Mouse (Mus musculus) left cerebral cortex, adult 2 months (tissue): ENCODE measurements around the gene Pin1rt1. TPM values are rescaled to one million over a fixed set of nuclear protein-coding genes. Genes with fewer than 3 reads are reported as not detected.

Experiments
- DNase-seq, 2 experiments: peaks; one replicate each; pipeline ENCODE4 v3.0.0; 2021 to 2022; ENCODE audit warnings: low spot score in 2 of 2, mixed read lengths in 1 of 2; ENCODE audit errors: extremely low spot score in 1 of 2
- H3K27ac ChIP-seq: fragments of 200-600 bp; 2 replicates; pipeline ENCODE4 v1.8.1; 2022
- H3K4me3 ChIP-seq: fragments of 200-600 bp; 2 replicates; pipeline ENCODE4 v1.8.1; 2022
- CTCF ChIP-seq: fragments of 200-600 bp; IDR thresholded peaks from 2 replicates; pipeline ENCODE4 v1.8.1; 2022; ENCODE audit warnings: antibody characterized with exemption, mild to moderate bottlenecking, moderate library complexity
- intact Hi-C: fragments of 180-260 bp; cut with DNase I; formaldehyde crosslinking; loops from one replicate; pipeline ENCODE4 v1.15.1; 2025
- total RNA-seq, 2 experiments: library from RNA; stranded (reverse); gene quantifications; 2 replicates each; pipeline ENCODE4 v1.2.3; 2021

Gene Pin1rt1
- total RNA-seq, 2 experiments from 2014 or later, result not detected

DNA sequence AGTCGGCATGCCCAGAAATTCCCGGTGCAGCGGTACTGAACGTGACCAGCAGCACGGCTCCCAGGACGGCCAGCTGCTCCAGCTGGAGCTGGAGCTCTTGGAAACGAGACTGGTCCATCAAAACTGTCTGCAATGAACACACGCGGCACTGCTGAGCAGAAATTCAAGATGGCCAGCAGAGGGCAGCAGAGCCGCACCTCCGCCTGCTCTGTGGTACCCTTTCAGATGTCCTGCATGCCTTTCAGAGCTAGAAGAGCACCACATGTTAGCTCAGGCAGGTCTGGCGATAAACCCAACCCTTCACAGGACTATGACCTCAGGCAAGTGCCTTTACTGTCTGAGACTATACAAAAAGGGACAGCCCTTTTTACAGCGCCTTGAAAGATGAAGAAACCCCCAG is 30.8 kb downstream of the Pin1rt1 start:
- peak; percentile 76 to 80 for DNase-seq
- TF ChIP-seq CTCF, result no peak; the same call in none of the 2 replicates
- no peak overlapping the region for H3K4me3 ChIP-seq
- intact Hi-C loops, result loop anchor here (2.0 to 10.0 kb wide), 3 partner anchors 57 to 549 kb away; partner anchors contain the start of gene Depdc7
- no peak overlapping the region for H3K27ac ChIP-seq

DNA sequence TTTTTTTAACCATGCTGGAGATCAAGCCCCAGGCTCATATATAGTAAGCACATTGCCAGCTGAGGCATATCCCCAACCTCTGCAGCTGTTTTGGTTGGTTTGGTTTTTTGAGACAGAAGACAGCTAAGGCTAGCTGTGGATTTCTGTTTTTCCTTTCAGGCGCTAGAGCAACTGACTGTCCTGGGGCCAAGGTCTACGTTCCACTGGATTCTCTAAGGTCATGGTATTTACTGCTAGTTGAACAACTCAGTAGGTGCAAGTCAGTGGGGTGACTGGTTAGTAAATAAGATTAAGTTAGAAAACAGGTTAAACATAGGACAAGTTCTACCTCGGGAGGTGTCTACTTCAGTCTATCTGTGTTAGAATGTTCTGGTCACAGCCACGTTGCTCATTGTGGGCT is 31.4 kb downstream of the Pin1rt1 start:
- intact Hi-C loops, result loop anchor here (2.0 to 10.0 kb wide), 4 partner anchors 58 to 550 kb away; partner anchors contain the start of gene Depdc7
- DNase-seq, result no peak
- H3K4me3 ChIP-seq, result no peak overlapping the region
- TF ChIP-seq CTCF, result no peak
- no peak overlapping the region for H3K27ac ChIP-seq

DNA sequence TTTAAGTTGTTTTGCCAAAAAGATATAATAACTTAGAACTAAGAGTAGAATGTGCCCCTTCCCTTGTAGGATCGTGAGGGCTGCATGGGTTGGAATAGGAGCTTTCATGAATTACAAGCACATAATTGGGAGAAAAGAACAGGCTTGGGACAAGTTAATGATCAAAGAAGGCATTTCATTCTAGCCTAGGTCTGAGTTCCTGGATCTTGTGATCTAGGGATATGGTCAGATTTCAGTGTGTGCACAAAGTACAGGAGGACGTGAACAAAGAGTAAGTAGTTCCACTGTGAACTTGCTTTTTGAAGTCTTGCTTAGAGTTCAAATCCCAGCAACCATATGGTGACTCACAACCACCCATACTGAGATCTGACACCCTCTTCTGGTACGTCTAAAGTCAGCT is 38.9 kb downstream of the Pin1rt1 start:
- Histone ChIP-seq H3K4me3 (no peak overlapping the region), H3K27ac (no peak overlapping the region)
- intact Hi-C loops, result no loop called here
- TF ChIP-seq CTCF, result no peak
- no peak for DNase-seq

DNA sequence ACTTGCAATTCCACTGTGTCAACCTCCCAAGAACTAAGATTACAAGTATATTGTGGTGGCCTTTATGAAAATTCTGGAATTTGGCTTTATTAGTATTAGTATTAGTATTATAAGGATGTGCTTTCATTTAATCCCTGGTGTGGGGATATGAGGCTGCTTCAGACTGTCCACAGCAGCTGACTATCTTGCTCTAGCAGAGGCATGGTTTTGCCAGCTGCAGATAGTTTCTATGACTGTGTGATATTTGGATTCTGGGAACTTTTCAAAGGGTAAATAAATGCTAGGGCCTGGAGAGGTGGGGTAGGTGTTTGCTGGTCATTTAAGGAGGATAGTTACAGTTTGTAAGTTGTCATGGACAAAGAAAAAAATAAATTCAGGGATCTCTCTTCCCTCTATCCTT is 44.5 kb downstream of the Pin1rt1 start:
- intact Hi-C loops, result no loop called here
- DNase-seq, result no peak
- Histone ChIP-seq H3K4me3 (no peak overlapping the region), H3K27ac (no peak overlapping the region)
- no peak for TF ChIP-seq CTCF

DNA sequence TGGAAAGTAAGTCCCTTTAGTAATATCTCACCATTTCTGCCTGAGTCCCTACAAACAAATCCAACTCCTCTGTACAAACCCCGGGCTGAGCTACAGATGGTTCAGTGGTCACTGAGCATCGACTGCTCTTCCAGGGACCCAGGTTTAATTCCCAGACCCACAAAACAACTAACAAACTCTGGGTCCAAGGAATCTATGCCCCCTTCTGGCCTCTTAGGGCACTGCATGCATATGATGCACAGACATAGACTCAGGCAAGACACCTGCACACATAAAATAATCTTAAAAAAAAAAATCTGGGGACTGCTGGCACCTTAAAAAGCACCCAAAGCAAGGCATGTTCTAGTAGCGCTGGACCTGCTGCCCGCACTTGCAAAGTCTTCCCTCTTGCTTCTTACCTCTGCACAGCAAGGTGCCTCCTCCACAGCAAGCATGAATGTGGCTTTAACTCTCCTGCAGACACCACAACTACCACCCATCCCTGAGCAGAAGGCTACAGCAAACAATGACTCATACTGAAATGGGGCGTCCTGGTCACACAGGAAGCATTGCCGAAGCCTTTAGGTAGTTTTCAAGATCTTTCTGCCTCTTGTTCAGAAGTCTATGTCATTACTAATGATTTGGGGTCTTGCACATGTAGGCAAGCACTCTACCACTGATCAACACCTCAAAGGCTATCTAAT is 46.9 kb downstream of the Pin1rt1 start:
- intact Hi-C loops, result no loop called here
- Histone ChIP-seq H3K4me3 (no peak overlapping the region), H3K27ac (no peak overlapping the region)
- DNase-seq, result no peak
- peak; percentile 31; the same call in 1 of the 2 replicates for TF ChIP-seq CTCF

Other genes with a start within 250 kb of the Pin1rt1 start
- gene Hipk3, start 221.9 kb downstream of the Pin1rt1 start, total RNA-seq, result 100 to 1,000 TPM in 1 of 2 experiments, 10 to 100 TPM in 1; 95.6 to 101 TPM
- gene Cstf3, start 125.9 kb downstream of the Pin1rt1 start, total RNA-seq, result 10 to 100 TPM; 43.1 to 46.2 TPM
- gene Tcp11l1, start 4.2 kb downstream of the Pin1rt1 start, total RNA-seq, result 10 to 100 TPM; 41.5 to 42.6 TPM
- gene Depdc7, start 26.5 kb upstream of the Pin1rt1 start, total RNA-seq, result 1 to 10 TPM in 1 of 2 experiments, under 1 TPM in 1; 0.63 to 1.4 TPM
- gene Qser1, start 100.4 kb upstream of the Pin1rt1 start, total RNA-seq, result 10 to 100 TPM; 10.2 to 10.8 TPM
- gene Prrg4, start 133.5 kb upstream of the Pin1rt1 start, total RNA-seq, result under 1 TPM; 0.49 to 0.63 TPM
- gene Ccdc73, start 151.4 kb upstream of the Pin1rt1 start, total RNA-seq, result 1 to 10 TPM in 1 of 2 experiments, not detected in 1; 2.4 TPM